13 mouse cellular contexts compared by ENCODE assay signal in genomic region chr19:29356281-29356680, GRCm38 (mm10). TPM values are rescaled to one million over a fixed set of nuclear protein-coding genes. Genes with fewer than 3 reads are reported as not detected.
"Had no signal": no experiment of that assay in that cellular context is flagged by ENCODE, and none has a peak within 500 bp of the region (broad histone marks: within the 10 kb centered on the region; RNA-seq: fewer than 3 reads in every experiment).

No protein-coding gene starts in this region.

- H3K27me3 ChIP-seq: liver, embryonic 12.5 days; lung, embryonic 15.5 days; megakaryocyte, embryonic 14.5 days; midbrain, embryonic 12.5 days; neural tube, embryonic 13.5 days had no signal

- H3K4me2 ChIP-seq: midbrain, embryonic 12.5 days had no signal

- H3K36me3 ChIP-seq: limb, embryonic 10.5 days; lung, embryonic 15.5 days; midbrain, embryonic 12.5 days had no signal

- H3K27ac ChIP-seq: limb, embryonic 10.5 days; liver, embryonic 12.5 days; lung, embryonic 15.5 days; macrophage; midbrain, embryonic 12.5 days; neural tube, embryonic 13.5 days had no signal

- H3K9me3 ChIP-seq: limb, embryonic 10.5 days; liver, embryonic 12.5 days; lung, embryonic 15.5 days; megakaryocyte, embryonic 14.5 days; midbrain, embryonic 12.5 days; neural tube, embryonic 13.5 days had no signal

- H3K4me3 ChIP-seq: limb, embryonic 10.5 days; lung, embryonic 15.5 days; midbrain, embryonic 12.5 days; neural tube, embryonic 13.5 days had no signal

- H3K9ac ChIP-seq: liver, embryonic 12.5 days; liver, postnatal 0 days; lung, embryonic 15.5 days; midbrain, embryonic 12.5 days had no signal

RNA-seq across cellular contexts. Expression of gene Rln1, which starts 21.8 kb away (rescaled TPM):
- polyA plus RNA-seq: intestine, embryonic 16.5 days; large intestine, adult 2 months; liver, embryonic 12.5 days; liver, postnatal 0 days; lung, embryonic 15.5 days; macrophage; stomach, embryonic 14.5 days had no signal

RNA-seq across cellular contexts. Expression of gene Pdcd1lg2, which starts 54.4 kb away (rescaled TPM):
- polyA plus RNA-seq: limb, embryonic 10.5 days; limb, embryonic 14.5 days; liver, postnatal 0 days; midbrain, embryonic 12.5 days; midbrain, embryonic 16.5 days; neural tube, embryonic 13.5 days; stomach, embryonic 14.5 days had no signal
